Mouse (Mus musculus) liver, embryonic 11.5 days (tissue): ENCODE data around the gene Cmtm2a. TPM values are rescaled to one million over a fixed set of nuclear protein-coding genes. Genes with fewer than 3 reads are reported as not detected.
A peak's percentile ranks its signal among the peaks of the same experiment; 100 is the strongest.
"Not testable (repeated sequence)": the region's sequence is repeated elsewhere in the genome, so short reads cannot be mapped to it uniquely, and the experiment has no call there.

ENCODE experiments used
- ATAC-seq: fragments of 200-750 bp; cut with Nextera tagmentation; replicated peaks from 2 replicates; pipeline ENCODE4 v1.8.0; 2017; ENCODE audit warnings: moderate number of reproducible peaks, mild to moderate bottlenecking, moderate TSS enrichment, moderate library complexity; ENCODE audit not compliant: low FRiP score
- DNase-seq: peaks from one replicate; pipeline ENCODE4 v3.0.0-alpha.2; 2017; ENCODE audit warnings: low spot score
- H3K27ac ChIP-seq: fragments of 300-500 bp; sonication (generic); 2 replicates; pipeline ENCODE4 v1.5.1; 2014; ENCODE audit warnings: mild to moderate bottlenecking, low read depth, low read length, control low read depth
- H3K27me3 ChIP-seq: fragments of 300-500 bp; sonication (generic); replicated peaks from 2 replicates; pipeline ENCODE4 v1.6.1; 2014; ENCODE audit warnings: low read length, mixed read lengths; ENCODE audit not compliant: control insufficient read depth, insufficient read depth
- H3K36me3 ChIP-seq: fragments of 300-500 bp; sonication (generic); 2 replicates; pipeline ENCODE4 v1.6.1; 2014; ENCODE audit warnings: mild to moderate bottlenecking, low read length, moderate library complexity, mixed read lengths; ENCODE audit not compliant: control insufficient read depth, insufficient read depth
- H3K4me1 ChIP-seq: fragments of 300-500 bp; sonication (generic); replicated peaks from 2 replicates; pipeline ENCODE4 v1.6.1; 2014; ENCODE audit warnings: low read length, mixed read lengths; ENCODE audit not compliant: control insufficient read depth, insufficient read depth
- H3K4me2 ChIP-seq: fragments of 300-500 bp; sonication (generic); 2 replicates; pipeline ENCODE4 v1.6.1; 2014; ENCODE audit warnings: mild to moderate bottlenecking, control low read depth, moderate library complexity
- H3K4me3 ChIP-seq: fragments of 300-500 bp; sonication (generic); 2 replicates; pipeline ENCODE4 v1.5.1; 2014; ENCODE audit warnings: low read depth, low read length, control low read depth
- H3K9ac ChIP-seq: fragments of 300-500 bp; sonication (generic); 2 replicates; pipeline ENCODE4 v1.6.1; 2014; ENCODE audit warnings: low read depth, low read length, control low read depth
- H3K9me3 ChIP-seq: fragments of 300-500 bp; sonication (generic); 2 replicates; pipeline ENCODE4 v1.6.1; 2016; ENCODE audit warnings: low read length, inconsistent platforms, mixed read lengths; ENCODE audit not compliant: control insufficient read depth
- WGBS: fragments of 180-500 bp; shearing (Covaris S2); extraction: QIAGEN DNeasy Blood & Tissue Kit; methylation state at CpG from one replicate; pipeline ENCODE4 v1.1.7; 2014; 5-methylcytosine and 5-hydroxymethylcytosine counted together
- polyA plus RNA-seq: library from polyadenylated mRNA; unstranded; fragments of >200 nt; fragmentation: Nextera tagmentation; extraction: Ambion mirVana; gene quantifications from 2 replicates; pipeline ENCODE4 v1.2.1, GENCODE M21; 2014

Cmtm2a gene
- not detected in 2 replicates for polyA plus RNA-seq

- ATAC-seq, H3K9me3 ChIP-seq: not testable (repeated sequence)
Measured at GRCm38 (mm10) chr8:104293081-104293480, at the start of gene Cmtm2a. Cmtm2a (minus strand) TSS chr8:104293181.

GRCm38 (mm10) chr8:104342426-104342825, 49.4 kb upstream of the Cmtm2a start:
- no peak overlapping the region for H3K9ac ChIP-seq
- whole genome bisulfite sequencing, result 47% methylated on average over 5 of the region's 5 CpGs
- H3K4me1 ChIP-seq, result peaks cover 7% of the 10 kb centered on the region
- no peaks in the 10 kb centered on the region for H3K27me3 ChIP-seq
- H3K4me3 ChIP-seq, result no peak overlapping the region
- no peak overlapping the region for H3K27ac ChIP-seq
- H3K4me2 ChIP-seq, result no peak overlapping the region
- ATAC-seq (no peak), DNase-seq (no peak)
- no peaks in the 10 kb centered on the region for H3K9me3 ChIP-seq
- H3K36me3 ChIP-seq, result no peaks in the 10 kb centered on the region; the same call in 1 of the 2 replicates

More at GRCm38 (mm10) chr8:104293081-104293480, at the start of gene Cmtm2a:
- 85% methylated on average over 12 of the region's 12 CpGs for WGBS
- H3K27me3 ChIP-seq, H3K27ac ChIP-seq, H3K4me2 ChIP-seq, DNase-seq, H3K4me1 ChIP-seq, H3K36me3 ChIP-seq, H3K4me3 ChIP-seq, H3K9ac ChIP-seq: not testable (repeated sequence)

GRCm38 (mm10) chr8:104341678-104342077, 48.7 kb upstream of the Cmtm2a start:
- H3K4me2 ChIP-seq, result peak overlapping the region; percentile 71

GRCm38 (mm10) chr8:104341106-104341561, 48.2 kb upstream of the Cmtm2a start:
- peak overlapping the region; percentile 80 for H3K9ac ChIP-seq
- H3K27ac ChIP-seq, result peak overlapping the region; percentile 77
- 0% methylated on average over 24 of the region's 24 CpGs for WGBS
- H3K4me2 ChIP-seq, result peak overlapping the region; percentile 71
- DNase-seq, result peak; percentile 74
- H3K9me3 ChIP-seq, result no peaks in the 10 kb centered on the region
- no peaks in the 10 kb centered on the region; the same call in 1 of the 2 replicates for H3K36me3 ChIP-seq
- H3K27me3 ChIP-seq, result no peaks in the 10 kb centered on the region
- H3K4me3 ChIP-seq, result peak overlapping the region; percentile 67
- H3K4me1 ChIP-seq, result peaks cover 7% of the 10 kb centered on the region
- ATAC-seq, result peak; percentile 65

More at GRCm38 (mm10) chr8:104341678-104342077, 48.7 kb upstream of the Cmtm2a start:
- no peaks in the 10 kb centered on the region for H3K9me3 ChIP-seq
- no peak overlapping the region; the same call in 1 of the 2 replicates for H3K27ac ChIP-seq
- peaks cover 7% of the 10 kb centered on the region for H3K4me1 ChIP-seq
- H3K36me3 ChIP-seq, result no peaks in the 10 kb centered on the region; the same call in 1 of the 2 replicates
- ATAC-seq, result no peak
- no peaks in the 10 kb centered on the region for H3K27me3 ChIP-seq
- no peak for DNase-seq
- WGBS, result 39% methylated on average over 6 of the region's 6 CpGs
- H3K4me3 ChIP-seq, result peak overlapping the region; percentile 67
- no peak overlapping the region for H3K9ac ChIP-seq

- peak; percentile 84 for DNase-seq
- Histone ChIP-seq H3K4me2 (peak overlapping the region; percentile 71), H3K9me3 (no peaks in the 10 kb centered on the region), H3K27me3 (no peaks in the 10 kb centered on the region), H3K4me3 (peak overlapping the region; percentile 67), H3K27ac (peak overlapping the region; percentile 77), H3K4me1 (peaks cover 7% of the 10 kb centered on the region), H3K36me3 (no peaks in the 10 kb centered on the region), H3K9ac (peak overlapping the region; percentile 80)
- under 1% methylated on average over 54 of the region's 54 CpGs for WGBS
- ATAC-seq, result peak; percentile 70
Measured at GRCm38 (mm10) chr8:104340233-104341105, 47.5 kb upstream of the Cmtm2a start.

- Histone ChIP-seq H3K36me3 (no peaks in the 10 kb centered on the region), H3K4me3 (peak overlapping the region; percentile 67), H3K4me2 (peak overlapping the region; percentile 71), H3K4me1 (peaks cover 7% of the 10 kb centered on the region), H3K27ac (peak overlapping the region; percentile 21; the same call in 1 of the 2 replicates), H3K9ac (peak overlapping the region; percentile 80), H3K27me3 (no peaks in the 10 kb centered on the region), H3K9me3 (no peaks in the 10 kb centered on the region)
- 4% methylated on average over 6 of the region's 6 CpGs for WGBS
- ATAC-seq (no peak), DNase-seq (no peak)
Measured at GRCm38 (mm10) chr8:104339983-104340232, 46.9 kb upstream of the Cmtm2a start.

- Histone ChIP-seq H3K27ac (peak within 1 kb of the TSS; percentile 21; the same call in 1 of the 2 replicates), H3K4me3 (peak within 1 kb of the TSS; percentile 67), H3K36me3 (no peaks in the 10 kb centered on the region), H3K27me3 (no peaks in the 10 kb centered on the region), H3K4me2 (peak within 1 kb of the TSS; percentile 71), H3K4me1 (peaks cover 7% of the 10 kb centered on the region), H3K9me3 (no peaks in the 10 kb centered on the region), H3K9ac (peak within 1 kb of the TSS; percentile 80)
- WGBS, result 21% methylated on average over 18 of the region's 18 CpGs
- DNase-seq (peak; percentile 33), ATAC-seq (no peak)
Measured at GRCm38 (mm10) chr8:104339229-104339982, 46.4 kb upstream of the Cmtm2a start, which contains the start of gene Cmtm3. Cmtm3 (plus strand) TSS chr8:104339410.

- no peak overlapping the region for H3K9ac ChIP-seq
- WGBS, result 43% methylated on average over 3 of the region's 3 CpGs
- peaks cover 11% of the 10 kb centered on the region for H3K4me1 ChIP-seq
- no peaks in the 10 kb centered on the region for H3K27me3 ChIP-seq
- H3K27ac ChIP-seq, result no peak overlapping the region
- H3K9me3 ChIP-seq, result no peaks in the 10 kb centered on the region
- no peak overlapping the region for H3K4me2 ChIP-seq
- DNase-seq (peak; percentile 29), ATAC-seq (no peak)
- H3K4me3 ChIP-seq, result no peak overlapping the region
- no peaks in the 10 kb centered on the region for H3K36me3 ChIP-seq
Measured at GRCm38 (mm10) chr8:104337890-104338289, 44.9 kb upstream of the Cmtm2a start.
